Mouse (Mus musculus): ENCODE measurements around the gene Pitpnb. TPM values are rescaled to one million over a fixed set of nuclear protein-coding genes. Genes with fewer than 3 reads are reported as not detected.

Gene Pitpnb
- polyA plus RNA-seq, 1 experiment from 2014 or later = 130 TPM

- Histone ChIP-seq H3K4me3 (no peak overlapping the region), H3K36me3 (replicated peaks) (no peaks in the 10 kb centered on the region), H3K27me3 (ENCODE audit: poor library complexity, severe bottlenecking) (no peaks in the 10 kb centered on the region), H3K27ac (no peak overlapping the region), H3K4me1 (no peaks in the 10 kb centered on the region), H3K9me3 (no peaks in the 10 kb centered on the region)
- WGBS = 89% methylated on average over 6 of the region's 6 CpGs
- DNase-seq (ENCODE audit: extremely low spot score, low spot score) = no peak
These were observed 15.5 kb upstream of the Pitpnb start for GRCm38 (mm10) chr5:111315061-111315460.

- H3K9me3 ChIP-seq = no peaks in the 10 kb centered on the region
- 82% methylated on average over 3 of the region's 3 CpGs for WGBS
These were observed 13.0 kb upstream of the Pitpnb start for GRCm38 (mm10) chr5:111317526-111317925.

GRCm38 (mm10) chr5:111318946-111319345 is 11.6 kb upstream of the Pitpnb start:
- H3K4me1 ChIP-seq = no peaks in the 10 kb centered on the region
- no peak overlapping the region for H3K4me3 ChIP-seq
- H3K9me3 ChIP-seq = no peaks in the 10 kb centered on the region
- no peak for DNase-seq (ENCODE audit: extremely low spot score, low spot score)
- H3K36me3 ChIP-seq (replicated peaks) = no peaks in the 10 kb centered on the region
- no peaks in the 10 kb centered on the region for H3K27me3 ChIP-seq (ENCODE audit: poor library complexity, severe bottlenecking)
- H3K27ac ChIP-seq = no peak overlapping the region
- WGBS = 68% methylated on average over 1 of the region's 1 CpGs

More at GRCm38 (mm10) chr5:111317526-111317925, 13.0 kb upstream of the Pitpnb start:
- Histone ChIP-seq H3K36me3 (replicated peaks) (no peaks in the 10 kb centered on the region), H3K4me3 (no peak overlapping the region), H3K27me3 (ENCODE audit: poor library complexity, severe bottlenecking) (no peaks in the 10 kb centered on the region), H3K27ac (no peak overlapping the region), H3K4me1 (no peaks in the 10 kb centered on the region)
- no peak for DNase-seq (ENCODE audit: extremely low spot score, low spot score)

GRCm38 (mm10) chr5:111325813-111326212 is 4.8 kb upstream of the Pitpnb start:
- WGBS = 45% methylated on average over 1 of the region's 1 CpGs
- H3K4me3 ChIP-seq = no peak overlapping the region
- H3K4me1 ChIP-seq = peaks cover 10% of the 10 kb centered on the region
- DNase-seq (ENCODE audit: extremely low spot score, low spot score) = no peak
- no peak overlapping the region for H3K27ac ChIP-seq
- no peaks in the 10 kb centered on the region for H3K27me3 ChIP-seq (ENCODE audit: poor library complexity, severe bottlenecking)
- H3K9me3 ChIP-seq = peaks cover 6% of the 10 kb centered on the region; the same call in 1 of the 2 replicates
- no peaks in the 10 kb centered on the region for H3K36me3 ChIP-seq (replicated peaks)

GRCm38 (mm10) chr5:111327420-111327819 is 3.1 kb upstream of the Pitpnb start:
- no peak for DNase-seq (ENCODE audit: extremely low spot score, low spot score)
- H3K27ac ChIP-seq = no peak overlapping the region
- H3K9me3 ChIP-seq = peaks cover 6% of the 10 kb centered on the region; the same call in 1 of the 2 replicates
- no peak overlapping the region for H3K4me3 ChIP-seq
- peaks cover 22% of the 10 kb centered on the region for H3K4me1 ChIP-seq
- peaks cover under 1% of the 10 kb centered on the region for H3K36me3 ChIP-seq (replicated peaks)
- H3K27me3 ChIP-seq (ENCODE audit: poor library complexity, severe bottlenecking) = no peaks in the 10 kb centered on the region
- WGBS = 91% methylated on average over 7 of the region's 7 CpGs

GRCm38 (mm10) chr5:111329782-111330416 is 664 bp upstream of the Pitpnb start:
- peaks cover 23% of the 10 kb centered on the region for H3K4me1 ChIP-seq
- no peak for DNase-seq (ENCODE audit: extremely low spot score, low spot score)
- peak overlapping the region; percentile 94 for H3K27ac ChIP-seq
- H3K27me3 ChIP-seq (ENCODE audit: poor library complexity, severe bottlenecking) = no peaks in the 10 kb centered on the region
- peaks cover 6% of the 10 kb centered on the region; the same call in 1 of the 2 replicates for H3K9me3 ChIP-seq
- H3K4me3 ChIP-seq = peak overlapping the region; percentile 89
- H3K36me3 ChIP-seq (replicated peaks) = peaks cover 26% of the 10 kb centered on the region
- 28% methylated on average over 10 of the region's 10 CpGs for WGBS

GRCm38 (mm10) chr5:111331099-111331435 is 504 bp downstream of the Pitpnb start:
- Histone ChIP-seq H3K27me3 (ENCODE audit: poor library complexity, severe bottlenecking) (no peaks in the 10 kb centered on the region), H3K4me3 (peak overlapping the region; percentile 89), H3K4me1 (peaks cover 23% of the 10 kb centered on the region), H3K36me3 (replicated peaks) (peaks cover 37% of the 10 kb centered on the region), H3K9me3 (no peaks in the 10 kb centered on the region), H3K27ac (peak overlapping the region; percentile 94)
- WGBS = 1% methylated on average over 14 of the region's 14 CpGs
- DNase-seq (ENCODE audit: extremely low spot score, low spot score) = no peak

GRCm38 (mm10) chr5:111335939-111336691 is 5.6 kb downstream of the Pitpnb start:
- no peak for DNase-seq (ENCODE audit: extremely low spot score, low spot score)
- no peaks in the 10 kb centered on the region for H3K27me3 ChIP-seq (ENCODE audit: poor library complexity, severe bottlenecking)
- H3K4me3 ChIP-seq = no peak overlapping the region
- peaks cover 85% of the 10 kb centered on the region for H3K36me3 ChIP-seq (replicated peaks)
- 95% methylated on average over 8 of the region's 8 CpGs for WGBS
- no peak overlapping the region for H3K27ac ChIP-seq
- peaks cover 14% of the 10 kb centered on the region for H3K4me1 ChIP-seq
- no peaks in the 10 kb centered on the region for H3K9me3 ChIP-seq

GRCm38 (mm10) chr5:111341609-111342008 is 11.0 kb downstream of the Pitpnb start:
- H3K36me3 ChIP-seq (replicated peaks) = peaks cover 97% of the 10 kb centered on the region
- DNase-seq (ENCODE audit: extremely low spot score, low spot score) = no peak
- no peaks in the 10 kb centered on the region for H3K4me1 ChIP-seq
- no peaks in the 10 kb centered on the region for H3K9me3 ChIP-seq
- no peak overlapping the region for H3K4me3 ChIP-seq
- no peaks in the 10 kb centered on the region for H3K27me3 ChIP-seq (ENCODE audit: poor library complexity, severe bottlenecking)
- H3K27ac ChIP-seq = no peak overlapping the region
- WGBS = 62% methylated on average over 5 of the region's 5 CpGs

GRCm38 (mm10) chr5:111344721-111345400 is 14.3 kb downstream of the Pitpnb start:
- Histone ChIP-seq H3K27me3 (ENCODE audit: poor library complexity, severe bottlenecking) (no peaks in the 10 kb centered on the region), H3K36me3 (replicated peaks) (peaks cover 98% of the 10 kb centered on the region)
- WGBS = 92% methylated on average over 2 of the region's 2 CpGs

GRCm38 (mm10) chr5:111356811-111357617 is 26.5 kb downstream of the Pitpnb start:
- H3K4me3 ChIP-seq = no peak overlapping the region
- no peak for DNase-seq (ENCODE audit: extremely low spot score, low spot score)
- no peaks in the 10 kb centered on the region for H3K27me3 ChIP-seq (ENCODE audit: poor library complexity, severe bottlenecking)
- no peaks in the 10 kb centered on the region for H3K9me3 ChIP-seq
- H3K36me3 ChIP-seq (replicated peaks) = peaks cover 75% of the 10 kb centered on the region
- WGBS = 94% methylated on average over 12 of the region's 12 CpGs
- H3K27ac ChIP-seq = no peak overlapping the region
- no peaks in the 10 kb centered on the region for H3K4me1 ChIP-seq

More at GRCm38 (mm10) chr5:111344721-111345400, 14.3 kb downstream of the Pitpnb start:
- no peaks in the 10 kb centered on the region for H3K4me1 ChIP-seq
- H3K9me3 ChIP-seq = no peaks in the 10 kb centered on the region
- H3K4me3 ChIP-seq = no peak overlapping the region
- H3K27ac ChIP-seq = no peak overlapping the region
- DNase-seq (ENCODE audit: extremely low spot score, low spot score) = no peak

- Histone ChIP-seq H3K9me3 (no peaks in the 10 kb centered on the region), H3K36me3 (replicated peaks) (peaks cover 86% of the 10 kb centered on the region), H3K4me1 (peaks cover 9% of the 10 kb centered on the region; the same call in 1 of the 2 replicates), H3K4me3 (no peak overlapping the region), H3K27ac (no peak overlapping the region), H3K27me3 (ENCODE audit: poor library complexity, severe bottlenecking) (no peaks in the 10 kb centered on the region)
- WGBS = 92% methylated on average over 5 of the region's 5 CpGs
- DNase-seq (ENCODE audit: extremely low spot score, low spot score) = no peak
These were observed 30.0 kb downstream of the Pitpnb start for GRCm38 (mm10) chr5:111360546-111360945.

Measured in forebrain, embryonic 10.5 days (tissue).